Mouse (Mus musculus): ENCODE data around the gene Tsc1. TPM values are rescaled to one million over a fixed set of nuclear protein-coding genes. Genes with fewer than 3 reads are reported as not detected.
A peak's percentile ranks its signal among the peaks of the same experiment; 100 is the strongest.

Gene Tsc1
- total and polyA plus RNA-seq, 2 experiments from 2014 or later = 22.9 to 42.9 TPM

- Histone ChIP-seq H3K4me2 (ENCODE audit: low read depth, low read length, poor library complexity, severe bottlenecking) (no peak overlapping the region), H3K9ac (replicated peaks; ENCODE audit: low read length, poor library complexity, severe bottlenecking) (no peak overlapping the region), H3K27me3 (ENCODE audit: insufficient read depth, low read length) (no peaks in the 10 kb centered on the region), H3K27ac (ENCODE audit: low read depth, low read length) (no peak overlapping the region), H3K4me3 (ENCODE audit: low read depth, low read length) (no peak overlapping the region), H3K9me3 (ENCODE audit: low read length) (no peaks in the 10 kb centered on the region), H3K4me1 (ENCODE audit: insufficient read depth, low read length) (no peaks in the 10 kb centered on the region), H3K36me3 (ENCODE audit: insufficient read depth, low read length) (no peaks in the 10 kb centered on the region)
- DNase-seq (ENCODE audit: low spot score) = no peak
- TF ChIP-seq CTCF (IDR thresholded peaks at IDR 0.05) = no peak
- no peak for ATAC-seq (ENCODE audit: low FRiP score)
These were observed 89.6 kb downstream of the Tsc1 start for GRCm38 (mm10) chr2:28730676-28731075.

- H3K36me3 ChIP-seq (ENCODE audit: insufficient read depth, low read length) = no peaks in the 10 kb centered on the region
- no peak overlapping the region for H3K27ac ChIP-seq (ENCODE audit: low read depth, low read length)
- H3K4me1 ChIP-seq (ENCODE audit: insufficient read depth, low read length) = no peaks in the 10 kb centered on the region
- H3K4me3 ChIP-seq (ENCODE audit: low read depth, low read length) = no peak overlapping the region
- no peaks in the 10 kb centered on the region for H3K27me3 ChIP-seq (ENCODE audit: insufficient read depth, low read length)
- WGBS = 81% methylated on average over 5 of the region's 5 CpGs
- peak; percentile 65 for DNase-seq (ENCODE audit: low spot score)
- no peak for TF ChIP-seq CTCF (IDR thresholded peaks at IDR 0.05)
- H3K4me2 ChIP-seq (ENCODE audit: low read depth, low read length, poor library complexity, severe bottlenecking) = no peak overlapping the region
- no peak for ATAC-seq (ENCODE audit: low FRiP score)
- H3K9ac ChIP-seq (replicated peaks; ENCODE audit: low read length, poor library complexity, severe bottlenecking) = no peak overlapping the region
- no peaks in the 10 kb centered on the region for H3K9me3 ChIP-seq (ENCODE audit: low read length)
These were observed 96.1 kb downstream of the Tsc1 start for GRCm38 (mm10) chr2:28737112-28737511.

- H3K4me3 ChIP-seq (ENCODE audit: low read depth, low read length) = no peak overlapping the region
- no peak for TF ChIP-seq CTCF (IDR thresholded peaks at IDR 0.05)
- no peak overlapping the region for H3K27ac ChIP-seq (ENCODE audit: low read depth, low read length)
- ATAC-seq (ENCODE audit: low FRiP score) = no peak
- no peak overlapping the region for H3K4me2 ChIP-seq (ENCODE audit: low read depth, low read length, poor library complexity, severe bottlenecking)
- DNase-seq (ENCODE audit: low spot score) = no peak
- no peaks in the 10 kb centered on the region for H3K4me1 ChIP-seq (ENCODE audit: insufficient read depth, low read length)
- no peaks in the 10 kb centered on the region for H3K27me3 ChIP-seq (ENCODE audit: insufficient read depth, low read length)
- H3K36me3 ChIP-seq (ENCODE audit: insufficient read depth, low read length) = no peaks in the 10 kb centered on the region
- no peaks in the 10 kb centered on the region for H3K9me3 ChIP-seq (ENCODE audit: low read length)
- H3K9ac ChIP-seq (replicated peaks; ENCODE audit: low read length, poor library complexity, severe bottlenecking) = no peak overlapping the region
- WGBS = 74% methylated on average over 5 of the region's 5 CpGs
These were observed 99.1 kb downstream of the Tsc1 start for GRCm38 (mm10) chr2:28740159-28740558.

Small RNA genes within 50 kb of the gene (microRNA-seq; reads per million reads assigned to microRNA genes)
- not detected for gene Gm22824 (ENCODE audit: borderline number of aligned reads)
- gene Mir3088 (ENCODE audit: borderline number of aligned reads) = 2.0 reads per million

Other genes starting within 250 kb of the Tsc1 start
- 54.5 and 84.3 TPM in 2 replicates for gene Ppp1r26, start 194.4 kb upstream of the Tsc1 start, total RNA-seq (2014; rRNA removed)
- 14.2 and 17.5 TPM in 2 replicates for gene Ppp1r26, start 194.4 kb upstream of the Tsc1 start, polyA plus RNA-seq (2015; fragmentation: Nextera tagmentation; extraction: Ambion mirVana)
- gene 1700007K13Rik, start 174.9 kb upstream of the Tsc1 start, total RNA-seq (2014; rRNA removed) = 3.4 and 6.2 TPM in 2 replicates
- 5.4 and 5.8 TPM in 2 replicates for gene 1700007K13Rik, start 174.9 kb upstream of the Tsc1 start, polyA plus RNA-seq (2015; fragmentation: Nextera tagmentation; extraction: Ambion mirVana)
- 27.7 and 28.2 TPM in 2 replicates for gene Mrps2, start 173.2 kb upstream of the Tsc1 start, total RNA-seq (2014; rRNA removed)
- gene Mrps2, start 173.2 kb upstream of the Tsc1 start, polyA plus RNA-seq (2015; fragmentation: Nextera tagmentation; extraction: Ambion mirVana) = 38.3 and 42.3 TPM in 2 replicates
- gene Gbgt1, start 144.3 kb upstream of the Tsc1 start, total RNA-seq (2014; rRNA removed) = 3.3 and 5.4 TPM in 2 replicates
- gene Gbgt1, start 144.3 kb upstream of the Tsc1 start, polyA plus RNA-seq (2015; fragmentation: Nextera tagmentation; extraction: Ambion mirVana) = 0.75 and 0.81 TPM in 2 replicates
- gene Gm10134, start 135.1 kb upstream of the Tsc1 start, total RNA-seq (2014; rRNA removed) = not detected in 2 replicates
- 3.6 and 4.0 TPM in 2 replicates for gene Gm10134, start 135.1 kb upstream of the Tsc1 start, polyA plus RNA-seq (2015; fragmentation: Nextera tagmentation; extraction: Ambion mirVana)
- gene Ralgds, start 128.1 kb upstream of the Tsc1 start, total RNA-seq (2014; rRNA removed) = 212 and 292 TPM in 2 replicates
- 82.1 and 84.6 TPM in 2 replicates for gene Ralgds, start 128.1 kb upstream of the Tsc1 start, polyA plus RNA-seq (2015; fragmentation: Nextera tagmentation; extraction: Ambion mirVana)
- gene Cel, start 77.8 kb upstream of the Tsc1 start, total RNA-seq (2014; rRNA removed) = not detected in 2 replicates
- not detected in 2 replicates for gene Cel, start 77.8 kb upstream of the Tsc1 start, polyA plus RNA-seq (2015; fragmentation: Nextera tagmentation; extraction: Ambion mirVana)
- gene Gtf3c5, start 57.5 kb upstream of the Tsc1 start, total RNA-seq (2014; rRNA removed) = 23.3 and 26.7 TPM in 2 replicates
- 29.3 and 33.5 TPM in 2 replicates for gene Gtf3c5, start 57.5 kb upstream of the Tsc1 start, polyA plus RNA-seq (2015; fragmentation: Nextera tagmentation; extraction: Ambion mirVana)
- not detected in 2 replicates for gene Gfi1b, start 19.2 kb upstream of the Tsc1 start, total RNA-seq (2014; rRNA removed)
- not detected in 2 replicates for gene Gfi1b, start 19.2 kb upstream of the Tsc1 start, polyA plus RNA-seq (2015; fragmentation: Nextera tagmentation; extraction: Ambion mirVana)
- gene Spaca9, start 58.5 kb downstream of the Tsc1 start, total RNA-seq (2014; rRNA removed) = not detected in 2 replicates
- 2.5 and 2.7 TPM in 2 replicates for gene Spaca9, start 58.5 kb downstream of the Tsc1 start, polyA plus RNA-seq (2015; fragmentation: Nextera tagmentation; extraction: Ambion mirVana)
- 2.3 and 2.8 TPM in 2 replicates for gene Ak8, start 58.9 kb downstream of the Tsc1 start, total RNA-seq (2014; rRNA removed)
- gene Ak8, start 58.9 kb downstream of the Tsc1 start, polyA plus RNA-seq (2015; fragmentation: Nextera tagmentation; extraction: Ambion mirVana) = 4.9 and 5.3 TPM in 2 replicates
- 66.3 and 84.2 TPM in 2 replicates for gene Gtf3c4, start 199.1 kb downstream of the Tsc1 start, total RNA-seq (2014; rRNA removed)
- 13.7 and 15.0 TPM in 2 replicates for gene Gtf3c4, start 199.1 kb downstream of the Tsc1 start, polyA plus RNA-seq (2015; fragmentation: Nextera tagmentation; extraction: Ambion mirVana)
- 18.2 and 18.5 TPM in 2 replicates for gene Ddx31, start 199.2 kb downstream of the Tsc1 start, total RNA-seq (2014; rRNA removed)
- gene Ddx31, start 199.2 kb downstream of the Tsc1 start, polyA plus RNA-seq (2015; fragmentation: Nextera tagmentation; extraction: Ambion mirVana) = 8.3 and 10.3 TPM in 2 replicates

Data from midbrain, postnatal 0 days (tissue).